Mouse (Mus musculus) kidney, adult 10 weeks (tissue): ENCODE measurements around the gene Gsta2. TPM values are rescaled to one million over a fixed set of nuclear protein-coding genes. Genes with fewer than 3 reads are reported as not detected.

Experiments
- polyA plus RNA-seq: library from polyadenylated mRNA; stranded (reverse); fragments of 350-450 nt; fragmentation: Illumina TruSeq; extraction: RNeasy Lipid Tissue Mini Kit (QIAGEN cat#74804); gene quantifications from one replicate; pipeline ENCODE4 v1.2.3, GENCODE M21; 2014; ENCODE audit warnings: low read depth, low replicate concordance

The Gsta2 gene
- polyA plus RNA-seq, result 2,120 TPM

GRCm38 (mm10) chr9:78355611-78356010 lies at the start of gene Gsta2:
Gene Gsta2, minus strand, starts transcription at chr9:78355788.

DNA sequence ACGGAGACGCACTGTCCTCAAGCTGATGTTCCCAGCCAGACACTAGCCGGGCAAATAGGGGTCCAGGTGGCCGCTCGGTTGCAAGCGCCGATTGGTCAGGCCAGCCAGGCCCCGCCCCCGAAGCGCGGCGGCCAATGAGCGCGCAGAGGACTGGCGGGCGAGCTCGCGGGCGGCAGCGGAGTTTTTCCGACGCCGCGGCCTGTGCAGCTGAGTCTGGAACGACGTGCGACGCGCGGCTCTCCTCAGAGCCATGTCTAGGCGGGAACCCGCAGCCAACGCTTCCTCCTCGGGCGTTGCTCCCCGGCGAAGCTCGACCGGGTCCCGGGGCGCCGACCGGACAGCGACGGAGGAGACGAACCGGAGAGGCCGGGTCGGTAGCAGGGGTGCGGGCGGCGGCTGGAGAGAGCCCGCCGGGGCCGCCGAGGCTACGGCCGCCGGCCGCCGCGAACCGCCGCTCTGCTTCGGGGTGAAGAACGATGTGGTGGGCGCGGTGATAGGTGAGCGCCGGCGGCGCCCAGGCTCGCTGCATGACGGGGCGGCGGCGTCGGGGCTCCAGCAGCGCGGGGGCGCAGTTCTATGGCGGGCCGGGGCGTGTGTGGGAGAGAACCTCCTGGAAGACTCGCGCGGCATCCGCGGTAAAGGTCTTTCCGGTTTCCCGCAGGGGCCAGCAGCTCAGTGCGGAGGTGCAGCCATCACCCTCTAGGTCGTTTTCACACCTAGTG lies 40.2 kb upstream of the Gsta2 start, which contains the start of gene Ddx43:
Gene Ddx43 (plus strand): TSS at position 148 of the 722 bp plus-strand sequence.

GRCm38 (mm10) chr9:78378113-78378785 lies 22.7 kb upstream of the Gsta2 start, which contains the start of gene Ooep:
Gene Ooep, minus strand, starts transcription at chr9:78378725.

GRCm38 (mm10) chr9:78367959-78368358 lies 12.4 kb upstream of the Gsta2 start, which contains the start of gene Dppa5a:
Gene Dppa5a, minus strand, starts transcription at chr9:78368177.

DNA sequence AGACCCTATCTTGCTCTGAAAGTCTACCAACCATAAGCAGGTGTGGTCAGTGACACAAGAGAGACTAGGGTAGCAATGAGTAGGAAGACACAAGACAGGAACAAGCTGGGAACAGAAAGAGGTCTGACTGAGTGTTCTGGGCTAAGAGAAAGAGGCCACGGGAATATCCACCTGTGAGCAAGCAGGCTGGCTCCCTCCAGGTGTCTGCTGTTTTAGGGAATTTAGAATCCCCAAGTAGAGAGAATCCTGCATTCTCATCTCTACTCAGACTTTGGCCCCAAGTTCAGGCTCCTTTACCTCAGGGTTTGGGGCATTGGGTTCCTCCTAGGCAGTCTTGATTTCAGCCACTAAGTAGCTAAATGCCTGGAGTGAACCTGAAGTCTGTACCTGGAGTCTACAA lies 28.3 kb downstream of the Gsta2 start, which contains the start of gene Omt2b:
Gene Omt2b (plus strand): TSS at position 301 of the 400 bp plus-strand sequence.

GRCm38 (mm10) chr9:78314696-78315095 lies 40.9 kb downstream of the Gsta2 start, which contains the start of gene Omt2a:
Gene Omt2a, minus strand, starts transcription at chr9:78314796.

DNA sequence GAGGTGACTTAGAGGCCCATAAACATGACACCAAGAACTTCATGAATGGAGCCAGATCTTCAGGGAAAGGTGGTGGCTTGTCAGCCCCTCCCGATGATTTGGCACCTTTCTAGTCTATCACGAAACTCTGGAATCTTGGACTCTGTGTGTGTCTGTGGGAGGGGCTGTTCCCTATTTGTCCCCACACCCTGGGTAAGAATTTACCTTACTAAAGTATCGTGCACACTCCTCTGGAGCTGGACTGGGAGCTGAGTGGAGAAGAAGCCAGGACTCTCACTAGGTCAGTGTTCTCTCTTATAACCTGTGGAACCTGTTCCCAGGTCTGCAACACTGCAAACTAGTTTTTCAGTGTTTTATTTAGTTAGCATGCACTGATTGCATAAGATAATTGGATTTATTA lies 65.9 kb downstream of the Gsta2 start, which contains the start of gene Gm10639:
Gene Gm10639 (plus strand): TSS at position 201 of the 400 bp plus-strand sequence.

Other genes starting within 250 kb of the Gsta2 start
- 49.6 TPM for gene Fbxo9, start 246.7 kb downstream of the Gsta2 start, polyA plus RNA-seq
- 14.0 TPM for gene Ick, start 246.6 kb downstream of the Gsta2 start, polyA plus RNA-seq
- gene Gsta4, start 173.0 kb downstream of the Gsta2 start, polyA plus RNA-seq, result 117 TPM
- gene Gsta1, start 125.1 kb downstream of the Gsta2 start, polyA plus RNA-seq, result 11.3 TPM
- gene Gm3776, start 98.7 kb downstream of the Gsta2 start, polyA plus RNA-seq, result not detected
- 86.5 TPM for gene Gm10639, start 65.9 kb downstream of the Gsta2 start, polyA plus RNA-seq
- gene Omt2a, start 41.0 kb downstream of the Gsta2 start, polyA plus RNA-seq, result not detected
- gene Omt2b, start 28.2 kb downstream of the Gsta2 start, polyA plus RNA-seq, result not detected
- gene Dppa5a, start 12.4 kb upstream of the Gsta2 start, polyA plus RNA-seq, result not detected
- gene Ooep, start 22.9 kb upstream of the Gsta2 start, polyA plus RNA-seq, result not detected
- gene Ddx43, start 40.0 kb upstream of the Gsta2 start, polyA plus RNA-seq, result 0.24 TPM
- gene Cgas, start 87.4 kb upstream of the Gsta2 start, polyA plus RNA-seq, result 0.77 TPM
- 26.3 TPM for gene Mto1, start 92.4 kb upstream of the Gsta2 start, polyA plus RNA-seq
- gene Gm17324, start 93.0 kb upstream of the Gsta2 start, polyA plus RNA-seq, result not detected
- 4,098 TPM for gene Eef1a1, start 133.4 kb upstream of the Gsta2 start, polyA plus RNA-seq
- gene Slc17a5, start 232.3 kb upstream of the Gsta2 start, polyA plus RNA-seq, result 66.3 TPM